ENCODE assay signal across 19 mouse cellular contexts in genomic region chr11:51937361-51937781, GRCm38 (mm10). TPM values are rescaled to one million over a fixed set of nuclear protein-coding genes. Genes with fewer than 3 reads are reported as not detected.
DNase-seq lines count a peak whose midpoint lies in the region; ATAC-seq and TF ChIP-seq lines count a peak whose summit lies in the region.
"Had no signal": no experiment of that assay in that cellular context is flagged by ENCODE, and none has a peak within 500 bp of the region (broad histone marks: within the 10 kb centered on the region; RNA-seq: fewer than 3 reads in every experiment).

No protein-coding gene starts in this region.

- H3K4me3 ChIP-seq in hindbrain, embryonic 13.5 days, result no peak overlapping the region
- H3K4me3 ChIP-seq in hindbrain, postnatal 0 days (ENCODE audit: low read length), result no peak overlapping the region
- no peak overlapping the region for H3K4me3 ChIP-seq in spleen, adult 2 months (ENCODE audit: extremely low read depth, insufficient read depth, insufficient read length)
- H3K4me3 ChIP-seq: forebrain, embryonic 12.5 days; heart, embryonic 13.5 days; left cerebral cortex, adult 2 months; limb, embryonic 10.5 days; liver, embryonic 12.5 days; lung, embryonic 15.5 days; midbrain, embryonic 13.5 days; myocyte had no signal

- no peaks in the 10 kb centered on the region for H3K27me3 ChIP-seq in hindbrain, embryonic 13.5 days
- H3K27me3 ChIP-seq in hindbrain, postnatal 0 days (ENCODE audit: insufficient read depth, low read length), result no peaks in the 10 kb centered on the region
- no peaks in the 10 kb centered on the region for H3K27me3 ChIP-seq in spleen, adult 2 months (ENCODE audit: control insufficient read depth, insufficient read depth, low read length)
- no peaks in the 10 kb centered on the region for H3K27me3 ChIP-seq in Patski
- H3K27me3 ChIP-seq: forebrain, embryonic 12.5 days; liver, embryonic 12.5 days; lung, embryonic 15.5 days; midbrain, embryonic 13.5 days had no signal

- no peak overlapping the region for H3K9ac ChIP-seq in hindbrain, embryonic 13.5 days
- H3K9ac ChIP-seq in hindbrain, postnatal 0 days (replicated peaks; ENCODE audit: low read length), result no peak overlapping the region
- H3K9ac ChIP-seq: forebrain, embryonic 12.5 days; heart, embryonic 13.5 days; liver, embryonic 12.5 days; lung, embryonic 15.5 days; midbrain, embryonic 13.5 days had no signal

- no peak overlapping the region for H3K4me2 ChIP-seq in hindbrain, embryonic 13.5 days
- no peak overlapping the region for H3K4me2 ChIP-seq in hindbrain, postnatal 0 days (ENCODE audit: low read depth, low read length)
- H3K4me2 ChIP-seq: forebrain, embryonic 12.5 days; heart, embryonic 13.5 days; liver, embryonic 12.5 days; lung, embryonic 15.5 days; midbrain, embryonic 13.5 days had no signal

- DNase-seq in hindbrain, postnatal 0 days (ENCODE audit: low spot score), result no peak
- DNase-seq in spleen, adult 2 months (ENCODE audit: low read depth in 1 of 2, low spot score in 2 of 2), result peak in 1 of 2 experiments; percentile 60
- no peak for DNase-seq in spleen, postnatal 10 days (ENCODE audit: low spot score in 2 of 2)
- peak; percentile 98 for DNase-seq in Patski (ENCODE audit: low read depth, low spot score)
- DNase-seq in kidney, postnatal 25 days, result peak; percentile 65 to 81
- no peak for DNase-seq in ovary, adult 18-20 months (ENCODE audit: low spot score)
- no peak for DNase-seq in adrenal gland, adult 2 months
- DNase-seq: cerebellum, adult 11 months; cerebellum, postnatal 36 days; heart, postnatal 36 days had no signal

- peak overlapping the region; percentile 44; the same call in 1 of the 2 replicates for H3K27ac ChIP-seq in hindbrain, embryonic 13.5 days
- H3K27ac ChIP-seq in hindbrain, postnatal 0 days, result no peak overlapping the region
- peak overlapping the region; percentile 47 for H3K27ac ChIP-seq in spleen, adult 2 months (ENCODE audit: insufficient read depth, low read length)
- H3K27ac ChIP-seq: forebrain, embryonic 12.5 days; heart, embryonic 13.5 days; left cerebral cortex, adult 2 months; limb, embryonic 10.5 days; liver, embryonic 12.5 days; lung, embryonic 15.5 days; midbrain, embryonic 13.5 days had no signal

- no peaks in the 10 kb centered on the region for H3K9me3 ChIP-seq in hindbrain, embryonic 13.5 days
- H3K9me3 ChIP-seq in hindbrain, postnatal 0 days (ENCODE audit: low read length), result no peaks in the 10 kb centered on the region
- H3K9me3 ChIP-seq: forebrain, embryonic 12.5 days; heart, embryonic 13.5 days; limb, embryonic 10.5 days; liver, embryonic 12.5 days; lung, embryonic 15.5 days; midbrain, embryonic 13.5 days had no signal

- no peak for TF ChIP-seq POLR2A in spleen, adult 2 months (IDR thresholded peaks at IDR 0.05; ENCODE audit: low read depth, low read length)

- no peaks in the 10 kb centered on the region for H3K36me3 ChIP-seq in hindbrain, embryonic 13.5 days
- no peaks in the 10 kb centered on the region for H3K36me3 ChIP-seq in hindbrain, postnatal 0 days (ENCODE audit: insufficient read depth, low read length)
- no peaks in the 10 kb centered on the region for H3K36me3 ChIP-seq in spleen, adult 2 months (ENCODE audit: control insufficient read depth, insufficient read depth, low read length)
- H3K36me3 ChIP-seq: forebrain, embryonic 12.5 days; heart, embryonic 13.5 days; limb, embryonic 10.5 days; liver, embryonic 12.5 days; lung, embryonic 15.5 days; midbrain, embryonic 13.5 days had no signal

- no peak for ATAC-seq in hindbrain, embryonic 13.5 days (ENCODE audit: low FRiP score)
- ATAC-seq in hindbrain, postnatal 0 days, result no peak
- ATAC-seq in Patski, result peak; percentile 82
- ATAC-seq: liver, embryonic 12.5 days; midbrain, embryonic 13.5 days had no signal

- peaks cover 7% of the 10 kb centered on the region for H3K4me1 ChIP-seq in hindbrain, embryonic 13.5 days (replicated peaks)
- H3K4me1 ChIP-seq in hindbrain, postnatal 0 days (ENCODE audit: insufficient read depth, low read length), result no peaks in the 10 kb centered on the region
- peaks cover 50% of the 10 kb centered on the region for H3K4me1 ChIP-seq in spleen, adult 2 months (ENCODE audit: control insufficient read depth, insufficient read depth, insufficient read length)
- H3K4me1 ChIP-seq: forebrain, embryonic 12.5 days; midbrain, embryonic 13.5 days had no signal

- 57% methylated on average over 6 of the region's 6 CpGs for WGBS in hindbrain, embryonic 13.5 days
- 46% methylated on average over 6 of the region's 6 CpGs for WGBS in hindbrain, postnatal 0 days
- 40% methylated on average over 6 of the region's 6 CpGs for WGBS in spleen, adult 2 months

- CTCF ChIA-PET in Patski (lab: Charles Lee), result interaction anchor here (1.0 to 2.7 kb wide), 4 partner anchors 12 to 36 kb away, joined by 3 to 10 read pairs (median 5); no protein-coding TSS in a partner anchor

- no peak for TF ChIP-seq CTCF in hindbrain, postnatal 0 days (IDR thresholded peaks at IDR 0.05; ENCODE audit: low read depth)
- no peak for TF ChIP-seq CTCF in spleen, adult 2 months (IDR thresholded peaks at IDR 0.05; ENCODE audit: extremely low read depth, insufficient read depth, insufficient read length, insufficient replicate concordance)
- no peak for TF ChIP-seq CTCF in Patski (IDR thresholded peaks at IDR 0.05)

- in situ Hi-C loops in Patski (cut with MboI; ENCODE audit: low pct_unique_long_range_greater_than_20kb), result no loop called here

- POLR2A ChIA-PET in Patski (lab: Charles Lee), result interaction anchor here (0.6 to 5.8 kb wide), 9 partner anchors 12 to 170 kb away, joined by 3 to 18 read pairs (median 3); partner anchors contain the start of genes Cdkn2aipnl and Jade2

RNA-seq across cellular contexts. Expression of gene Cdkn2aipnl, which starts 30.1 kb away (rescaled TPM):
- 113 TPM in 2 replicates for polyA plus RNA-seq in hindbrain, embryonic 13.5 days (2015; fragmentation: Nextera tagmentation; extraction: Ambion mirVana)
- 84.6 and 87.8 TPM in 2 replicates for total RNA-seq in hindbrain, postnatal 0 days (2014; rRNA removed)
- 99.5 and 104 TPM in 2 replicates for polyA plus RNA-seq in hindbrain, postnatal 0 days (2015; fragmentation: Nextera tagmentation; extraction: Ambion mirVana)
- polyA plus RNA-seq in spleen, adult 2 months (2012; rRNA removed), result 22.7 TPM in 2 replicates
- polyA plus RNA-seq in Patski (2021), result 32.2 TPM
- 10 to 100 TPM; 15.2 to 22.2 TPM for total RNA-seq in adrenal gland, adult 2 months (2021)
- 8.5 and 9.9 TPM in 2 replicates for polyA plus RNA-seq in adrenal gland, adult 2 months (2012; rRNA removed)

Comparison
In these comparisons a context has a peak if more than half of its experiments do, and no peak if none do; other contexts are left out.
1. DNase-seq: peak in Patski (single experiment) and kidney, postnatal 25 days (2 of 2); none in hindbrain, postnatal 0 days (single experiment), spleen, postnatal 10 days (0 of 2), ovary, adult 18-20 months (single experiment) and adrenal gland, adult 2 months (single experiment).